Mouse (Mus musculus) intestine, embryonic 16.5 days (tissue): ENCODE results near the gene Hist2h2ab. TPM values are rescaled to one million over a fixed set of nuclear protein-coding genes. Genes with fewer than 3 reads are reported as not detected.

Source experiments
- ATAC-seq: fragments of 200-750 bp; cut with Nextera tagmentation; 2 replicates; pipeline ENCODE4 v1.8.0; 2017; ENCODE audit warnings: moderate TSS enrichment, moderate library complexity
- H3K27ac ChIP-seq: fragments of 300-500 bp; sonication (generic); 2 replicates; pipeline ENCODE4 v1.5.1; 2014; ENCODE audit warnings: mild to moderate bottlenecking, low read length
- H3K27me3 ChIP-seq: fragments of 300-500 bp; sonication (generic); replicated peaks from 2 replicates; pipeline ENCODE4 v1.6.1; 2014; ENCODE audit warnings: low read length, control low read depth, mixed read lengths; ENCODE audit not compliant: control insufficient read depth, insufficient read depth
- H3K36me3 ChIP-seq: fragments of 300-500 bp; sonication (generic); 2 replicates; pipeline ENCODE4 v1.6.1; 2014; ENCODE audit warnings: low read length, control low read depth; ENCODE audit not compliant: control insufficient read depth, insufficient read depth
- H3K4me1 ChIP-seq: fragments of 300-500 bp; sonication (generic); 2 replicates; pipeline ENCODE4 v1.6.1; 2014; ENCODE audit warnings: low read length, control low read depth, mixed read lengths; ENCODE audit not compliant: control insufficient read depth, insufficient read depth
- H3K4me2 ChIP-seq: fragments of 300-500 bp; sonication (generic); 2 replicates; pipeline ENCODE4 v1.6.1; 2014; ENCODE audit warnings: low read depth, low read length, control low read depth
- H3K4me3 ChIP-seq: fragments of 300-500 bp; sonication (generic); 2 replicates; pipeline ENCODE4 v1.5.1; 2014; ENCODE audit warnings: mild to moderate bottlenecking, low read length
- H3K9ac ChIP-seq: fragments of 300-500 bp; sonication (generic); 2 replicates; pipeline ENCODE4 v1.6.1; 2014; ENCODE audit warnings: low read depth, low read length
- H3K9me3 ChIP-seq: fragments of 300-500 bp; sonication (generic); 2 replicates; pipeline ENCODE4 v1.6.1; 2016; ENCODE audit warnings: low read length, control low read depth; ENCODE audit not compliant: control insufficient read depth
- WGBS: fragments of 180-500 bp; shearing (Covaris S2); extraction: QIAGEN DNeasy Blood & Tissue Kit; methylation state at CpG from one replicate; pipeline ENCODE4 v1.1.7; 2014; 5-methylcytosine and 5-hydroxymethylcytosine counted together
- polyA plus RNA-seq: library from polyadenylated mRNA; unstranded; fragments of >200 nt; fragmentation: Nextera tagmentation; extraction: Ambion mirVana; gene quantifications from 2 replicates; pipeline ENCODE4 v1.2.1, GENCODE M21; 2015

Hist2h2ab gene
- polyA plus RNA-seq, 1 experiment from 2014 or later = 0.70 TPM

DNA sequence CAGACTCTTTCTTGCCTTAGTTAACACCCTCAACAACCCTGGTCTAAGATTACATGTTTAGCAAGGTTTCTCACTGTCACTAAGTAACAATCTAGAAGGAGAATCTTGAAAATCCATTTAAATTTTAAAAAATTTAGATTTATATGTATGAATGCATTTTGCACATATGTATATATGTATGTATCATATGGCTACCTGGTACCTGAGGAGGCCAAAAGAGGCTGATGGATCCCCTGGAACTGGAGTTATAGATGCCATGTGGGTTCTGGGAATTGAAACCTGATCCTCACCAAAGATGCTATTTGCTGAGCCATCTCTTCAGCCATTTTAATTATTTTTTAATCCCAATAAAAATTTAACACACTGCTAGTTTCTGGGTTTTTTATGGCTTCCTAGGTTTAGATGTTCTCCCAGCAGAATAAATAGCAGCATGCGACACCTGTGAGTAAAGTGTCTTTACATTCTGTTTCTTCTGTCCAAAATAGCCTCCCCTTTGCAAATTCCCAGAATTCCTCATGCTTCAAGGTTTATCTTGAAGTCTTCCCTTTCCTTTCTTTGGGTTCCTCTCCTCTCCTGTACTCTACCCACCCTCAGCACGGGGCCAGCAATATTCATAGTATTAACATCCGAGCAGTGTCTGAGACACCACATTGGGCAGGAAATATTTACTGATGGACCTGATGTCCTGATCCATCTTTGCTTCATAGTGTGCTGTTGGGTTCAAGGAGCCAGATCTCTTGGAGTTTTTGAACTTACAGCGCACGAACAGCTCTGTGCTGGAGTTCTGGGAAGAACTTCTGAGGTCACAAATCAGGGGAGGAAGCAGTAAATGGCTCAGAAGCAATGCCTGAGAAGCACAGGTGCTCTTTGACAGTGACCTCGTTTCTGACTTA is 28.7 kb downstream of the Hist2h2ab start:
- Histone ChIP-seq H3K36me3 (no peaks in the 10 kb centered on the region), H3K4me2 (peak overlapping the region; percentile 56), H3K9ac (0 out of 2 replicates have a peak overlapping the region, but pooled peaks have one; percentile 37), H3K4me1 (peaks cover 23% of the 10 kb centered on the region), H3K27me3 (no peaks in the 10 kb centered on the region), H3K4me3 (peak overlapping the region; percentile 50), H3K9me3 (no peaks in the 10 kb centered on the region), H3K27ac (0 out of 2 replicates have a peak overlapping the region, but pooled peaks have one; percentile 9)
- ATAC-seq = no peak
- 34% methylated on average over 6 of the region's 6 CpGs for WGBS

DNA sequence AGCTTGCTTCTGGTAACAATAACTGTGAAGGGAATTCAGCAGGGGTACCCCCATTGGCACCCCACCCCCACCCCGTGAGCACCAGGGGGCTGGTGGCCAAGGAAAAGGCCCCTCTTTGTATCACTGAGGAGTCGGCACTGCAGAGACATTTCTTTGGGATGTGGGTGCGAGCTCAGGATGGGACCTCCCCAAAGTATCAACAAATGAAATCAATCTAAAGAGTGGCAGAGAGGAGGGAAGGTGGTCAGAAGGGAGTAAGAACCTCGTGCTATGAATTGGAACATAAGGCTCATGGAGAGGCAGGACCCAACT is 29.3 kb downstream of the Hist2h2ab start:
- 0 out of 2 replicates have a peak overlapping the region, but pooled peaks have one; percentile 37 for H3K9ac ChIP-seq
- H3K9me3 ChIP-seq = no peaks in the 10 kb centered on the region
- H3K4me3 ChIP-seq = peak overlapping the region; percentile 50; the same call in 1 of the 2 replicates
- 51% methylated on average over 4 of the region's 4 CpGs for WGBS
- no peak overlapping the region for H3K27ac ChIP-seq
- peaks cover 19% of the 10 kb centered on the region for H3K4me1 ChIP-seq
- no peak for ATAC-seq
- peak overlapping the region; percentile 56 for H3K4me2 ChIP-seq
- no peaks in the 10 kb centered on the region for H3K27me3 ChIP-seq
- H3K36me3 ChIP-seq = no peaks in the 10 kb centered on the region

DNA sequence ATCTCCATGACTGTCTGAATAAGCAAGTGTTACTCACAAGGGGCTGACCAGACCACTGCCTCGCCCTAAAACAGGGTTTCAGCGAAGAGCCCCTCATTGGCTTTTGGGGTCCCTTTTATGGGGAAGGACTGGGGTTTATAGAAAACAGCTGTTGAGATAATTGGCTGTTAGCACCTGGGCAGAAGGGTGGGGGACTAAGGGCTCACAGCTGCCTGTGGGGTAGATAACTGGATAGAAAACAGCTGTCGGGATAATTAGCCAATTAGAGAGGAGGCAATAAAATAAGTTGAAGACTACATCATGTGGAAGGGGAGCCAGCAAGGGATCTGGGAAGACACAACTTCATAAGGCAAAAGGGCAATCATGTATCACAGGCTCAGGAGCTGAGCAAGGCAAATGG is 31.2 kb downstream of the Hist2h2ab start:
- Histone ChIP-seq H3K27ac (no peak overlapping the region), H3K4me3 (no peak overlapping the region), H3K36me3 (no peaks in the 10 kb centered on the region), H3K9me3 (no peaks in the 10 kb centered on the region), H3K27me3 (no peaks in the 10 kb centered on the region), H3K9ac (no peak overlapping the region), H3K4me2 (no peak overlapping the region), H3K4me1 (peaks cover 16% of the 10 kb centered on the region)
- ATAC-seq = no peak
- 55% methylated on average over 3 of the region's 3 CpGs for WGBS

DNA sequence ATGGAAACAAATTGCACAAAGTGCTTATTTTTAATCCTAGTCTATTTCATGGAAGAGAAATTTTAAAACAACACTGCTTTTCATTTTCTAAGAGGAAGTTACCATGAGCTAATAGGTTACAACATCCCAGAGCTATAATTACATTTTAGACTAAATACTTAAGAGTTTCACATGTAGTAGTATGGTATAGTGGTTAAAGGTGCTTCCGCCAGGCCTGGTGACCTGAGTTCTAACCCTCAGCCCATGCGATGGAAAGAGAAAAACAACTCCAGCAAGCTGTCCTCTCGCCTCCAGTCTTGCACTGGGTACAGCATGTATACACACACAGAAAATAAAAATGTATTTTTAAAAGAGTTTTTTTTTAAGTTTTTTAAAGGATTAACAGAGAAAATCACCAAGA is 32.1 kb downstream of the Hist2h2ab start:
- Histone ChIP-seq H3K9me3 (no peaks in the 10 kb centered on the region), H3K36me3 (no peaks in the 10 kb centered on the region), H3K27ac (no peak overlapping the region), H3K27me3 (no peaks in the 10 kb centered on the region), H3K4me1 (peaks cover 19% of the 10 kb centered on the region), H3K4me2 (no peak overlapping the region), H3K4me3 (no peak overlapping the region), H3K9ac (no peak overlapping the region)
- 84% methylated on average over 3 of the region's 3 CpGs for WGBS
- no peak for ATAC-seq

DNA sequence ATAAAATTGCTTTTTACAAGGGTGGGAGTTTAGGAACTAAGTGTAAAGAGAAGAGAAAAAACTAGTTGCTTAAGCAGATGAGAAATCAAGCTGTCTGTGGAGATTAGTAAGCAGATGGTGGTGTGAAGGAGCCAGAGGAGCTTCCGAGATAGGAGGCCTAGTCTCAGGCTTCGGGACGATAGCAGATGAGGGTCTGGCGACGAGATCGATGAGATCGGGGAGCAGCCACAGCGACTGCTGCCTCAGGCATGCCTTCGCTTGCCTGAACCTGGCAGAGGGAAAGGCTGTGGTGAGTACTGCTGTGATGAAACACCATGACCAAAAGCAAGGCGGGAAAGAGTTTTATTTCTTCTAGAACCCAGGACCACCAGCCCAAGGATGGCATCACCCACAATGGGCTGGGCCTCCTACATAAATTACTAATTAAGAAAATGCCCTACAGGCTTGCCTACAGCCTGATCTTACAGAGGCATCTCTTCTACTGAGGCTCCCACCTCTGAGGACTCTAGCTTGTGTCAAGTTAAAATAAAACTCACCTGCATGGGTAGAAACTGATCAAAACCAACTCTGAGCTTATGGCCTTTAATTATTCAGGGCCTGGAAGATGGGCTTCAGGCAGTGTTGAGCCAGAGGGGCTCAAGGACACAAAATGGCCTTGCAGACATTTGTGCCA is 35.2 kb downstream of the Hist2h2ab start:
- no peak overlapping the region for H3K4me3 ChIP-seq
- no peak for ATAC-seq

DNA sequence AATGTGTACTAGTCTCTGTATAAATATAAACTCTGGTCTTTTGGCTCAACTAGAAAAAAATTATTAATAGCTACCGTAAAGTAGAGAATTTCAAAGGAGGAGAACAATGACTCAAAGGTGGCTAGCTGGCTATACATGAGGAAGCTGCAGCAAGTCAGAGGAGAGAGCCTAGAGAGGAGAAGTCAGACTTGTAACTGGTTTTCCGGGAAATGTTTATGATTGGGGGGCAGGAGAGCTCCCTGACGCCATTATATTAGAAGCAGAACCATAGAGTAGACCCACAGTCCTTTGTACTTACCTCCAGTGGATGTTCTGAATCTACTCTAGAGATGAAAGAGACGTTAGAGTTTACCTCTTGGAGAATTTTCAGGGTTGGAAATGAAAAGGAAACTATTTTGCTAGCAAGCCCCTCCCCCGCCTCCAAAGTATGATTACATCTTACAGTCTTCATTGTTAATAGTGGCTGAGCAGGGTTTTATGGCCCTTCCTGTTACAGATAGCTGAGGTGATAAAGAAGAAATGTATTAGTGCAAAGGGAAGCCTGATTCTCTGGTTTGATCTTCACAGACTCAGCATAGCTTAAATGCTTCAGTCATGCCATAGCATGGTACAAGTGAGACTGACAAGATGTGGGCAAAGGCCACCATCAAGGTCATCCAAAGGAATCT is 36.4 kb downstream of the Hist2h2ab start:
- Histone ChIP-seq H3K9me3 (no peaks in the 10 kb centered on the region), H3K27ac (peak overlapping the region; percentile 51), H3K4me2 (0 out of 2 replicates have a peak overlapping the region, but pooled peaks have one; percentile 9), H3K4me1 (peaks cover 5% of the 10 kb centered on the region; the same call in 1 of the 2 replicates), H3K36me3 (no peaks in the 10 kb centered on the region), H3K27me3 (no peaks in the 10 kb centered on the region), H3K9ac (0 out of 2 replicates have a peak overlapping the region, but pooled peaks have one; percentile 23), H3K4me3 (0 out of 2 replicates have a peak overlapping the region, but pooled peaks have one; percentile 5)
- WGBS = 43% methylated on average over 5 of the region's 5 CpGs
- peak; percentile 76 for ATAC-seq

More for the DNA sequence above, 35.2 kb downstream of the Hist2h2ab start:
- 48% methylated on average over 10 of the region's 10 CpGs for WGBS
- Histone ChIP-seq H3K27me3 (no peaks in the 10 kb centered on the region), H3K9me3 (no peaks in the 10 kb centered on the region), H3K9ac (peak overlapping the region; percentile 14; the same call in 1 of the 2 replicates), H3K4me1 (peaks cover 8% of the 10 kb centered on the region), H3K27ac (no peak overlapping the region), H3K36me3 (no peaks in the 10 kb centered on the region), H3K4me2 (no peak overlapping the region)

DNA sequence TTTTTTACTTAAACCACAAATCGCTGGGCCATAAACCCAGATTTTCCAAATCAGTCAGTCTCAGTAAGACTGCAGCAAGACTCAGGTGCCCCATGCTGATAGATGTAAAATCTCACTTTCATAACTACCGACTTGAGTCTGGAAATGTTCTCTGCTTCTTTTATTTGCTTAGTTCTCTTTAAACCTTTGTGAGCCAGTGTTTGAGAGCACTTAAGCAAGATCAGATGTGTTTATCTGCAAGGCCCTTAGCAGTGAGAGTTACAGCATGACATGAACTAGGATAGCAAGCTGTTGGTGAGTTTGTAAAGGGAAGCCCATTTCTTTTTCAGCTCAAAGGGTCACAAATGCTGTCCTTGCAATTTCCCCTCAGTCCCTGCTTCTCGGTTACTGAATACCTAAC is 37.5 kb downstream of the Hist2h2ab start:
- Histone ChIP-seq H3K9ac (no peak overlapping the region), H3K4me2 (no peak overlapping the region), H3K27ac (no peak overlapping the region), H3K9me3 (no peaks in the 10 kb centered on the region), H3K4me3 (no peak overlapping the region), H3K36me3 (no peaks in the 10 kb centered on the region), H3K27me3 (no peaks in the 10 kb centered on the region), H3K4me1 (peaks cover 9% of the 10 kb centered on the region; the same call in 1 of the 2 replicates)
- 66% methylated on average over 3 of the region's 3 CpGs for WGBS
- ATAC-seq = no peak

DNA sequence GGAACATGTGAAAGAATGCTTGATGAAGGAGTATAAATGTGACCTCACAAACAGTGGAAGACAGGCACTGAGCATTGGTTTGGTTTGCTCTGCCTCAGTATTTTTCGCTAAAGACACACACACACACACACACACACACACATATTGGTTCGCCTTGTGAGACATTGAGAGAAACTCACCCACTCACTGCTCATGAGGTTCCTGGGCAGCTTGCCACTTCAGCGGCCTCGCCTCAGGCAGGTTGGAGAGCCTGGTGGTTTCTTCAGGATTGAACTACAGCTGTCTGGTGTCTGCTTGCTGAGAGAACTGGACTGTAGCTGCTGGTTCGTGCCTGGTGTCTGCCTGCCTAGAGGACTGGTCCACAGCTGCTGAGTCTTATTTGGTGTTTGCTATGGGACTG is 40.6 kb downstream of the Hist2h2ab start:
- Histone ChIP-seq H3K9ac (no peak overlapping the region), H3K27me3 (no peaks in the 10 kb centered on the region), H3K36me3 (no peaks in the 10 kb centered on the region), H3K9me3 (no peaks in the 10 kb centered on the region), H3K4me2 (no peak overlapping the region), H3K27ac (no peak overlapping the region), H3K4me1 (peaks cover 18% of the 10 kb centered on the region; the same call in 1 of the 2 replicates), H3K4me3 (no peak overlapping the region)
- ATAC-seq = no peak
- 89% methylated on average over 5 of the region's 5 CpGs for WGBS

DNA sequence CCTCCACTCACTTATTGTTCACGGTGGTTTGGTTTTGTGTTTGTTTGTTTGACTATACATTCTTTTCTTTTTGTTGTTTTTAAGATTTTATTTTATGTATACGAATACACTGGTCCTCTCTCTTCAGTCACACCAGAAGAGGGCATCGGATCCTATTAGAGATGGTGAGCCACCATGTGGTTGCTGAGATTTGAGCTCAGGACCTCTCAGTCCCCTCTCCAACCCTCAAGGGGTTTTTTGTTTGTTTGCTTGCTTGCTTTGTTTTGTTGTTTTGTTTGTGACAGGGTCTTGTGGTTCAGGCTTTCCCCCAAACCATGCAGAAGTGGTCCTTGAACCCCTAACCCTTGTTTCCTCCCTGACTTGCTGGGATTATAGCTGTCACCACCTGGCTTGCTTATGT is 42.0 kb downstream of the Hist2h2ab start:
- H3K9me3 ChIP-seq = no peaks in the 10 kb centered on the region
- peak overlapping the region; percentile 67 for H3K4me2 ChIP-seq
- H3K4me3 ChIP-seq = peak overlapping the region; percentile 64; the same call in 1 of the 2 replicates
- WGBS = 63% methylated on average over 3 of the region's 3 CpGs
- ATAC-seq = no peak
- no peaks in the 10 kb centered on the region for H3K27me3 ChIP-seq
- H3K36me3 ChIP-seq = no peaks in the 10 kb centered on the region
- H3K27ac ChIP-seq = peak overlapping the region; percentile 98
- peak overlapping the region; percentile 82 for H3K9ac ChIP-seq
- H3K4me1 ChIP-seq = peaks cover 15% of the 10 kb centered on the region; the same call in 1 of the 2 replicates
